Mouse (Mus musculus): ENCODE measurements at regions not wholly inside any gene's neighbourhood (a gene's known extent, or its start where the extent isn't known, plus 50 kb on each side); places are given as distances from the start of the nearest gene placed in this dataset.

DNA sequence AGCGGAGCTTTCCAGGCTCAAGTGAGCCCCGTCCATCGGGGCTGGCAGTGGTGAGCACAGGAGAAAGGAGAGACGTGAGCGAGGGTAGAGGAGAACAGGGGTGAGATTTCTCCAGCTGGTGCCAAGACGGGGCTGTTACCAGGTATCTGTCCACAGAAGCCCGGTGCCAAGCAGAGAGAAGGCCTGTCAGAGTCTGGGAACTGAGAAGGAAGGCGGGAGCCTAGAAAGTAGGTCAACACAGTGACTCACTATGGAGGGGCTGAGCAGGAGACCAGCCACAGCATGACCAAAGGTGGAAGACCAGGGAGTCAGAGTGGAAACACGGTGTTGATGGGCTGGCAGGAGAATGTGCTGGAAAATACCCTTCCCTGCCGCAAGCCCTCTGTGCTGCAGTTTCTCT lies 245.0 kb downstream of the Tgfb2 start:
- H3K4me1 ChIP-seq = peaks cover 5% of the 10 kb centered on the region; the same call in 1 of the 2 replicates
- H3K9me3 ChIP-seq = no peaks in the 10 kb centered on the region
- H3K36me3 ChIP-seq = no peaks in the 10 kb centered on the region
- ATAC-seq (ENCODE audit: insufficient number of reproducible peaks, low FRiP score, low TSS enrichment, low read depth) = no peak
- no peak overlapping the region for H3K4me2 ChIP-seq
- 68% methylated on average over 10 of the region's 10 CpGs for WGBS
- 0 out of 2 replicates have a peak overlapping the region, but pooled peaks have one; percentile 11 for H3K27ac ChIP-seq
- H3K9ac ChIP-seq = no peak overlapping the region
- H3K27me3 ChIP-seq = no peaks in the 10 kb centered on the region
- H3K4me3 ChIP-seq = no peak overlapping the region

GRCm38 (mm10) chr1:186458099-186458637 lies 247.6 kb downstream of the Tgfb2 start:
- no peaks in the 10 kb centered on the region for H3K27me3 ChIP-seq
- no peak overlapping the region for H3K4me3 ChIP-seq
- peaks cover 5% of the 10 kb centered on the region; the same call in 1 of the 2 replicates for H3K4me1 ChIP-seq
- no peak overlapping the region for H3K27ac ChIP-seq
- H3K9ac ChIP-seq = no peak overlapping the region
- 27% methylated on average over 2 of the region's 2 CpGs for WGBS
- no peaks in the 10 kb centered on the region for H3K36me3 ChIP-seq
- no peak overlapping the region for H3K4me2 ChIP-seq
- H3K9me3 ChIP-seq = no peaks in the 10 kb centered on the region
- no peak for ATAC-seq (ENCODE audit: insufficient number of reproducible peaks, low FRiP score, low TSS enrichment, low read depth)

GRCm38 (mm10) chr1:186457098-186457497 lies 248.7 kb downstream of the Tgfb2 start:
- Histone ChIP-seq H3K36me3 (no peaks in the 10 kb centered on the region), H3K27me3 (no peaks in the 10 kb centered on the region), H3K27ac (no peak overlapping the region), H3K9me3 (no peaks in the 10 kb centered on the region), H3K4me2 (no peak overlapping the region), H3K4me3 (no peak overlapping the region), H3K9ac (no peak overlapping the region), H3K4me1 (peaks cover 5% of the 10 kb centered on the region; the same call in 1 of the 2 replicates)
- 77% methylated on average over 8 of the region's 8 CpGs for WGBS
- ATAC-seq (ENCODE audit: insufficient number of reproducible peaks, low FRiP score, low TSS enrichment, low read depth) = no peak

GRCm38 (mm10) chr1:186456131-186456530 lies 249.7 kb downstream of the Tgfb2 start:
- ATAC-seq (ENCODE audit: insufficient number of reproducible peaks, low FRiP score, low TSS enrichment, low read depth) = no peak
- no peak overlapping the region for H3K27ac ChIP-seq
- no peaks in the 10 kb centered on the region for H3K36me3 ChIP-seq
- peaks cover 8% of the 10 kb centered on the region; the same call in 1 of the 2 replicates for H3K4me1 ChIP-seq
- whole genome bisulfite sequencing = 96% methylated on average over 3 of the region's 3 CpGs
- H3K9me3 ChIP-seq = no peaks in the 10 kb centered on the region
- H3K27me3 ChIP-seq = no peaks in the 10 kb centered on the region
- no peak overlapping the region for H3K4me2 ChIP-seq
- no peak overlapping the region for H3K9ac ChIP-seq
- no peak overlapping the region for H3K4me3 ChIP-seq

DNA sequence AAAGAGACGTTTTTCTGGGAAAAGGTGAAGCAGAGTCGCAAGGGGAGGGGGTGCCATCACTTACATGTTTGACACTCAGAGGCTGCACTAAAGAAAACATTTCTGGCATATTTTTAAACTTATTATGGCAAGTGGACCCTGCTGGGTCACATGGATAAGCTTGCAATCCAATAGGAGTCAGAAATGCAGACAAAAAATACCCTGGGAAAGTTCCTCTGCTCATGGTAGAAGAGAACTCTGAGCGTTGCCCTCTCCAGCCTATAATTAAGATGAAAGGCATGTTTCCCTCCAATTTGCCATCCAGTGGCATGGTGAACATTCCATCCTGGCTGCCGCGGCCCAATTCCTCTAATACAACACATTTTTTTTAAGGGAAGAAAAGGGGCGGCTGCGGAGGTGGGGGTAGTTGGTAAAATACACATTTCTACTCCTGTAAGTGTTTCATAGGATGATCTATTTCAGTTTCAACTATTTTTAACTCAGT lies 250.6 kb downstream of the Tgfb2 start:
- Histone ChIP-seq H3K4me3 (no peak overlapping the region), H3K9ac (no peak overlapping the region), H3K9me3 (no peaks in the 10 kb centered on the region), H3K4me2 (no peak overlapping the region), H3K36me3 (no peaks in the 10 kb centered on the region), H3K4me1 (peaks cover 8% of the 10 kb centered on the region; the same call in 1 of the 2 replicates), H3K27me3 (no peaks in the 10 kb centered on the region), H3K27ac (no peak overlapping the region)
- no peak for ATAC-seq (ENCODE audit: insufficient number of reproducible peaks, low FRiP score, low TSS enrichment, low read depth)
- 55% methylated on average over 7 of the region's 7 CpGs for WGBS

- no peak overlapping the region for H3K27ac ChIP-seq
- peaks cover 8% of the 10 kb centered on the region; the same call in 1 of the 2 replicates for H3K4me1 ChIP-seq
- no peak for ATAC-seq (ENCODE audit: insufficient number of reproducible peaks, low FRiP score, low TSS enrichment, low read depth)
- no peaks in the 10 kb centered on the region for H3K36me3 ChIP-seq
- H3K9me3 ChIP-seq = no peaks in the 10 kb centered on the region
- H3K27me3 ChIP-seq = no peaks in the 10 kb centered on the region
- 24% methylated on average over 4 of the region's 4 CpGs for WGBS
- H3K9ac ChIP-seq = no peak overlapping the region
- no peak overlapping the region for H3K4me3 ChIP-seq
- no peak overlapping the region for H3K4me2 ChIP-seq
Measured at GRCm38 (mm10) chr1:186454393-186455085, 251.2 kb downstream of the Tgfb2 start.

- Histone ChIP-seq H3K4me2 (0 out of 2 replicates have a peak overlapping the region, but pooled peaks have one; percentile 14), H3K36me3 (no peaks in the 10 kb centered on the region), H3K27ac (peak overlapping the region; percentile 85), H3K27me3 (no peaks in the 10 kb centered on the region), H3K9ac (no peak overlapping the region), H3K9me3 (no peaks in the 10 kb centered on the region), H3K4me1 (peaks cover 13% of the 10 kb centered on the region), H3K4me3 (no peak overlapping the region)
- WGBS = 14% methylated on average over 16 of the region's 16 CpGs
- ATAC-seq (ENCODE audit: insufficient number of reproducible peaks, low FRiP score, low TSS enrichment, low read depth) = 0 out of 2 replicates have a peak, but pooled peaks have one; percentile 35
Measured at GRCm38 (mm10) chr1:186448841-186449650, 256.7 kb downstream of the Tgfb2 start.

GRCm38 (mm10) chr1:186447521-186447920 lies 258.3 kb downstream of the Tgfb2 start:
- Histone ChIP-seq H3K4me3 (no peak overlapping the region), H3K4me1 (peaks cover 13% of the 10 kb centered on the region), H3K4me2 (no peak overlapping the region), H3K36me3 (no peaks in the 10 kb centered on the region), H3K9me3 (no peaks in the 10 kb centered on the region), H3K27ac (no peak overlapping the region), H3K27me3 (no peaks in the 10 kb centered on the region), H3K9ac (no peak overlapping the region)
- 66% methylated on average over 1 of the region's 1 CpGs for WGBS
- no peak for ATAC-seq (ENCODE audit: insufficient number of reproducible peaks, low FRiP score, low TSS enrichment, low read depth)

- Histone ChIP-seq H3K4me2 (no peak overlapping the region), H3K9ac (no peak overlapping the region), H3K27ac (no peak overlapping the region), H3K4me1 (peaks cover 10% of the 10 kb centered on the region), H3K9me3 (no peaks in the 10 kb centered on the region), H3K36me3 (no peaks in the 10 kb centered on the region), H3K27me3 (no peaks in the 10 kb centered on the region), H3K4me3 (no peak overlapping the region)
- WGBS = 53% methylated on average over 5 of the region's 5 CpGs
- no peak for ATAC-seq (ENCODE audit: insufficient number of reproducible peaks, low FRiP score, low TSS enrichment, low read depth)
Measured at GRCm38 (mm10) chr1:186444701-186445131, 261.1 kb downstream of the Tgfb2 start.

DNA sequence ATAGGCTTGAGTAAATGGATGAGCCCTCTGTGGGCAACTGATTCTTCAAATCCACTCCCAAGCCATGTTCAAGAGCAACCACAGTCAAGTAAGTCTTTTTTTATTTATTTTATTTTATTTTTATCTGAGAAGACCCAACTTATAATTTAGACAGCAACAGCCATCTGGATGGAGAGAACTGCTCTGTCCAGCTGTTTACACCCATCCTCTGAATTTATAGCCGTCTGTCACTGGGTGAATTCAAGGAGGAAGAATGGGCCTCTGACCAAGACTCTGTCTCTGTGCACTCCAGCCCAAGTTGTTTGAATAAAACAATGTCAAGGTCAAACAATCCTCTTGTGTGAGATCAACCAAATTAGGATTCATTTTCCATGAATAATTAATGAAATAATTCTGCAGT lies 263.6 kb downstream of the Tgfb2 start:
- no peaks in the 10 kb centered on the region for H3K4me1 ChIP-seq
- no peak overlapping the region for H3K27ac ChIP-seq
- H3K9me3 ChIP-seq = no peaks in the 10 kb centered on the region
- ATAC-seq (ENCODE audit: insufficient number of reproducible peaks, low FRiP score, low TSS enrichment, low read depth) = no peak
- H3K4me2 ChIP-seq = no peak overlapping the region
- H3K9ac ChIP-seq = no peak overlapping the region
- no peak overlapping the region for H3K4me3 ChIP-seq
- WGBS = 74% methylated on average over 1 of the region's 1 CpGs
- H3K27me3 ChIP-seq = no peaks in the 10 kb centered on the region
- no peaks in the 10 kb centered on the region for H3K36me3 ChIP-seq

- no peak overlapping the region for H3K9ac ChIP-seq
- ATAC-seq (ENCODE audit: insufficient number of reproducible peaks, low FRiP score, low TSS enrichment, low read depth) = no peak
Measured at GRCm38 (mm10) chr1:186435336-186435972, 270.3 kb downstream of the Tgfb2 start.

More at GRCm38 (mm10) chr1:186435336-186435972, 270.3 kb downstream of the Tgfb2 start:
- Histone ChIP-seq H3K4me1 (peaks cover 21% of the 10 kb centered on the region), H3K27ac (no peak overlapping the region), H3K36me3 (no peaks in the 10 kb centered on the region), H3K4me2 (no peak overlapping the region), H3K27me3 (no peaks in the 10 kb centered on the region), H3K4me3 (no peak overlapping the region), H3K9me3 (no peaks in the 10 kb centered on the region)
- 33% methylated on average over 12 of the region's 12 CpGs for WGBS
